8 mouse cellular contexts compared by ENCODE assay signal in the genomic region with DNA sequence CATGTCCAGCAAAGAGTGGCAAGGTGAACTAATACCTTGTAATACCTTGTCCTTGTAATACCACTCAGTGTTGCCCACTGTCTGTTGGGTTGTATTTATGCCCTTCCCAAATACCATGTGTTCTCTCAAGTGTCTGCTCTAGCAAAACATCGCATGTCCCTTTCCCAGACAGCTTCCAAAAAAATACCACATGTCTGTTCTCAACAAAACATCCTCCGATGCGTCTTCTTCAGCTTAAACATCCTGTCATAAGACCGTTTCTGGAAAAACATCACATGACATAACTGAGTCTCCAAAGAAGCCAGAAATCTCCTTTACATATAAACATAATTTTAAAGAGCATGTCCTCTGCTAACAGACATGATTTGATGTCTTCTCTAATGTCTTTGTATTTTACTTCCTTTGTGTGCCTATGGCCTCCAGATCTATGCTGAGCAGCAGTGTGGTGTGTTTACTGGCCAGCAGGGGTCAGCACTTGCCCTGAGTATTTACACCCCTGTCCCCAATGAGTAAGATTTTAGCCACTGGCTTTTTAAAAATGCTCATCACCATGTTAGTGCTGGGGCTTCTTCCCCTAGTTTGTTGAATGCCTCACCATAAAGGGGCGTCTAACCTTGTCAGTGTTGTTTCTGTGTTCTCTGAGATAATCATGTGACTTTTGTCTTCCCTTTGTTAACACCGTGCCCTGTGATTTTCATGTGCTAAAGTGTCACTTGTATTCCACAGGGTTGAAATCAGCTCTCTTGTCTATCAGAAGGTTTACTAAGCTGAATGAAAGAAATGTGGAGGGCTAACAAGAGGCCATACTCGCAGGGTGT. TPM values are rescaled to one million over a fixed set of nuclear protein-coding genes. Genes with fewer than 3 reads are reported as not detected.
DNase-seq lines count a peak whose midpoint lies in the region; ATAC-seq and TF ChIP-seq lines count a peak whose summit lies in the region.
"Not testable (repeated sequence)": the region's sequence is repeated elsewhere in the genome, so short reads cannot be mapped to it uniquely, and the experiment has no call there.

No protein-coding gene starts in this region.

- TF ChIP-seq POLR2A in brain, embryonic 14.5 days (IDR thresholded peaks at IDR 0.05; ENCODE audit: borderline replicate concordance, extremely low read depth, insufficient read depth, insufficient read length, poor library complexity, severe bottlenecking), result not testable (repeated sequence)

- TF ChIP-seq EP300 in lung, postnatal 0 days (IDR thresholded peaks at IDR 0.05), result not testable (repeated sequence)

- H3K27me3 ChIP-seq in forebrain, embryonic 10.5 days (ENCODE audit: poor library complexity, severe bottlenecking); heart, embryonic 15.5 days; lung, postnatal 0 days (replicated peaks; ENCODE audit: insufficient read depth, low read length); neural tube, embryonic 14.5 days (ENCODE audit: control insufficient read depth, insufficient read depth, low read length): not testable (repeated sequence)

- not testable (repeated sequence) for ATAC-seq in heart, embryonic 15.5 days (replicated peaks; ENCODE audit: insufficient number of reproducible peaks, insufficient read depth, low FRiP score, low read depth); lung, postnatal 0 days
- peak; percentile 23; the same call in 1 of the 2 replicates for ATAC-seq in neural tube, embryonic 14.5 days (ENCODE audit: low read depth)

- peaks cover 13% of the 10 kb centered on the region for H3K4me1 ChIP-seq in forebrain, embryonic 10.5 days
- H3K4me1 ChIP-seq in heart, embryonic 15.5 days (replicated peaks); lung, postnatal 0 days (ENCODE audit: insufficient read depth, low read depth, low read length); neural tube, embryonic 14.5 days (ENCODE audit: control insufficient read depth, insufficient read depth, low read length): not testable (repeated sequence)

- not testable (repeated sequence) for H3K27ac ChIP-seq in forebrain, embryonic 10.5 days; heart, embryonic 15.5 days; lung, postnatal 0 days (ENCODE audit: low read length); neural tube, embryonic 14.5 days (ENCODE audit: low read depth, low read length)

- H3K4me2 ChIP-seq in heart, embryonic 15.5 days, result peak overlapping the region; percentile 11; the same call in 1 of the 2 replicates
- not testable (repeated sequence) for H3K4me2 ChIP-seq in lung, postnatal 0 days (replicated peaks; ENCODE audit: low read depth, low read length); neural tube, embryonic 14.5 days (ENCODE audit: low read depth, low read length)

- not testable (repeated sequence) for H3K36me3 ChIP-seq in forebrain, embryonic 10.5 days (replicated peaks); heart, embryonic 15.5 days; lung, postnatal 0 days (ENCODE audit: insufficient read depth, low read length); neural tube, embryonic 14.5 days (ENCODE audit: control insufficient read depth, insufficient read depth, low read length)

- H3K9ac ChIP-seq in heart, embryonic 15.5 days; lung, postnatal 0 days (replicated peaks; ENCODE audit: low read depth); neural tube, embryonic 14.5 days (replicated peaks; ENCODE audit: low read depth, low read length): not testable (repeated sequence)

- 72% methylated on average over 7 of the region's 7 CpGs for WGBS in forebrain, embryonic 10.5 days
- 60% methylated on average over 7 of the region's 7 CpGs for WGBS in heart, embryonic 15.5 days
- 53% methylated on average over 7 of the region's 7 CpGs for WGBS in lung, postnatal 0 days
- WGBS in neural tube, embryonic 14.5 days, result 61% methylated on average over 7 of the region's 7 CpGs

- not testable (repeated sequence) for H3K9me3 ChIP-seq in forebrain, embryonic 10.5 days; heart, embryonic 15.5 days (replicated peaks); lung, postnatal 0 days (ENCODE audit: low read length); neural tube, embryonic 14.5 days (ENCODE audit: control insufficient read depth, low read length)

- TF ChIP-seq CTCF in brain, embryonic 14.5 days (IDR thresholded peaks at IDR 0.05; ENCODE audit: borderline replicate concordance, extremely low read depth, insufficient read depth, insufficient read length), result peak; percentile 44; the same call in 1 of the 2 replicates
- TF ChIP-seq CTCF in lung, postnatal 0 days (IDR thresholded peaks at IDR 0.05), result peak; percentile 72

- peak; percentile 63 to 64 for DNase-seq in CD8-positive naive resting alpha-beta T cell, adult 2 months (ENCODE audit: low read depth in 2 of 2, low spot score in 2 of 2)
- DNase-seq in brain, embryonic 14.5 days (ENCODE audit: low read depth), result peak; percentile 85
- DNase-seq in forebrain, embryonic 10.5 days (ENCODE audit: extremely low spot score, low spot score), result peak; percentile 47
- DNase-seq in kidney, postnatal 14 days, result peak; percentile 81
- DNase-seq in lung, postnatal 0 days (ENCODE audit: low spot score), result peak; percentile 72
- peak; percentile 80 for DNase-seq in thymus, postnatal 0 days (ENCODE audit: low spot score)

- not testable (repeated sequence) for H3K4me3 ChIP-seq in forebrain, embryonic 10.5 days; heart, embryonic 15.5 days; lung, postnatal 0 days (ENCODE audit: low read depth, low read length); neural tube, embryonic 14.5 days (ENCODE audit: low read depth, low read length)

RNA-seq across cellular contexts. Expression of a gene that starts 16.0 kb away (rescaled TPM):
- 0.05 and 0.07 TPM in 2 replicates for polyA plus RNA-seq in brain, embryonic 14.5 days (2012; rRNA removed)
- not detected in 2 replicates for polyA plus RNA-seq in forebrain, embryonic 10.5 days (2016; fragmentation: Nextera tagmentation; extraction: Ambion mirVana)
- polyA plus RNA-seq in heart, embryonic 15.5 days (2015; fragmentation: Nextera tagmentation; extraction: Ambion mirVana), result 0.10 and 0.11 TPM in 2 replicates
- polyA plus RNA-seq in lung, postnatal 0 days (2015; fragmentation: Nextera tagmentation; extraction: Ambion mirVana), result 0.41 and 0.50 TPM in 2 replicates
- not detected in 2 replicates for polyA plus RNA-seq in neural tube, embryonic 14.5 days (2014; fragmentation: Nextera tagmentation; extraction: Ambion mirVana)
- 1.5 and 1.6 TPM in 2 replicates for polyA plus RNA-seq in thymus, postnatal 0 days (2015; fragmentation: Nextera tagmentation; extraction: Ambion mirVana)

RNA-seq across cellular contexts. Expression of a gene that starts 21.1 kb away (rescaled TPM):
- not detected in 2 replicates for polyA plus RNA-seq in brain, embryonic 14.5 days (2012; rRNA removed)
- not detected in 2 replicates for polyA plus RNA-seq in forebrain, embryonic 10.5 days (2016; fragmentation: Nextera tagmentation; extraction: Ambion mirVana)
- not detected in 2 replicates for polyA plus RNA-seq in heart, embryonic 15.5 days (2015; fragmentation: Nextera tagmentation; extraction: Ambion mirVana)
- polyA plus RNA-seq in lung, postnatal 0 days (2015; fragmentation: Nextera tagmentation; extraction: Ambion mirVana), result 0.26 TPM in 1 of 2 replicates, not detected in the other
- polyA plus RNA-seq in neural tube, embryonic 14.5 days (2014; fragmentation: Nextera tagmentation; extraction: Ambion mirVana), result not detected in 2 replicates
- 0.58 and 0.96 TPM in 2 replicates for polyA plus RNA-seq in thymus, postnatal 0 days (2015; fragmentation: Nextera tagmentation; extraction: Ambion mirVana)

RNA-seq across cellular contexts. Expression of a gene that starts 21.1 kb away (rescaled TPM):
- polyA plus RNA-seq in brain, embryonic 14.5 days (2012; rRNA removed), result 0.05 TPM in 1 of 2 replicates, not detected in the other
- not detected in 2 replicates for polyA plus RNA-seq in forebrain, embryonic 10.5 days (2016; fragmentation: Nextera tagmentation; extraction: Ambion mirVana)
- polyA plus RNA-seq in heart, embryonic 15.5 days (2015; fragmentation: Nextera tagmentation; extraction: Ambion mirVana), result 0.15 and 0.37 TPM in 2 replicates
- polyA plus RNA-seq in lung, postnatal 0 days (2015; fragmentation: Nextera tagmentation; extraction: Ambion mirVana), result 0.26 and 0.35 TPM in 2 replicates
- not detected in 2 replicates for polyA plus RNA-seq in neural tube, embryonic 14.5 days (2014; fragmentation: Nextera tagmentation; extraction: Ambion mirVana)
- polyA plus RNA-seq in thymus, postnatal 0 days (2015; fragmentation: Nextera tagmentation; extraction: Ambion mirVana), result 0.92 and 1.1 TPM in 2 replicates
